Mouse (Mus musculus) lung, postnatal 36 days (tissue): ENCODE data around the gene Akt3.

Experiments
- DNase-seq: peaks from one replicate; pipeline ENCODE4 v3.0.0; 2022; ENCODE audit warnings: mixed read lengths

Gene Akt3

DNA sequence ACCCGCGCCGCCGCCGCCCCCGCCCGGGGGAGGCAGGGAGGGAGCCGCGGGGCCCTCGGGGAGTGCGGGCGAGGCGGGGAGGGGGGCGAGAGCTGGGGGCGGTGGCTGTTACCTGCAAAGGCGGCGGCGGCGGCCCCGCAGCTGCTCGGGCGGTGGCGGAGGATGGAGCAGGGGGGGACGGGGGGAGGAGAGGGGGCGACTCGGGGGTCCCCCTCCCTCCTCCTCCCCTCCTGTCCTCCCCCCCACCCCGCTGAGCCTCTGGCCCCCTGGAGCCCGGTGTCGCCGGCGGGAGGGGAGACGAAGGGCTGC is at the start of gene Akt3:
TSS of gene Akt3 (minus strand) at position 170 of the 309 bp plus-strand sequence.
- DNase-seq = peak; percentile 9

DNA sequence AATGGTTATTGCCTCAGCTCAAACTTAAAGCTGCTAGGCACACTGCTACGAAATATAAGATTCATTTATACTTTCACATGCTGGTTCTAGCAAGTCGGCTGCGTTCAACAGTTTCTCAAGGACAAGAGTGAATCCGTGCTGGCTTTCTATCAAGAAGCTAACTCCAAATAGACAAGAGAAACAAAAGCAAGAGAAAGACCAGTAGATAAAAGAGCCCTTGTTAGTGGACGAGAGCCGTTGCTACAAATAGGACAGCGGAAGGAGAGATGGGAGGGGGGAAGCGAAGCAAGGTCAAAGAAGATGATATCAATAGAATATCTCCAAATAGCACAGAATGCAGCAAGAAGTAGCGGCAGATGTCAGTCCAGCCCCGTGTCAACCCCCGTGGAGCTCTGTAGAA is 49.5 kb upstream of the Akt3 start:
- DNase-seq = no peak

DNA sequence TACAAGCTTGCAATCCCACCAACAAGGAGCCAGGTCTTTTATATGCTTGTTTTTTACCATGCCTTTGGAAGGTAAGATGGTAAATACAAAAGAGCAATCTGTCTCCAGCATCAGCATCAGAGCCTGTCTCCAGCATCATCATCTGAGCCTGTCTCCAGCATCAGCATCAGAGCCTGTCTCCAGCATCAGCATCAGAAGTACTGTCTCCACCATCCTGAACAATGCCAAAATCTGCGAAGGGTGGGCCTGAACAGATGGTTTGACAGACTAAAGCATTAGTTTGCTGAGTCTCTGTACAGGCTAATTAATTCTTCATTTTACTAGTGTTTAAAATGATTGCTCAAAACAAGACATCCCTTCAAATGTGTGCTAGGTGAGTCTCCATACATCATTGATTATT is 40.2 kb upstream of the Akt3 start:
- no peak for DNase-seq

DNA sequence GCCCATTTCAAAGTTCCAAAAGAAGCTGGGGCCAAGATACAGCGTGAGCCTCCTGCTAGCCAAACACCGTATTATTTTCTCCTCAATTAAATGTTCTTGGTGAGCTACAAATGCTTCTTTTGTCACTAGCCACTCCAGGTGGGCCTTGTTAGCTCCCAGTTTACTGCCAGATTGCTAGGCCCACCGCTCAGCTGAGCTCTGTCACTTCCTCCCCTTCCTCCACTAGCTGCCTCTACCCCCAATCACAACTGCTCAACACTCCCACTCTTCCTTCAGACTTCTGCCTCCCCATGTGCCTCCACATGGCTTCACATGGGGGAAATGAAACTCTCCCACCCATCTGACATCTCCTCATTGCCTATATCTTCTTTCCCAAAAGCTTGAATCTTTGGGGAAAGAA is 28.8 kb upstream of the Akt3 start:
- DNase-seq = no peak

DNA sequence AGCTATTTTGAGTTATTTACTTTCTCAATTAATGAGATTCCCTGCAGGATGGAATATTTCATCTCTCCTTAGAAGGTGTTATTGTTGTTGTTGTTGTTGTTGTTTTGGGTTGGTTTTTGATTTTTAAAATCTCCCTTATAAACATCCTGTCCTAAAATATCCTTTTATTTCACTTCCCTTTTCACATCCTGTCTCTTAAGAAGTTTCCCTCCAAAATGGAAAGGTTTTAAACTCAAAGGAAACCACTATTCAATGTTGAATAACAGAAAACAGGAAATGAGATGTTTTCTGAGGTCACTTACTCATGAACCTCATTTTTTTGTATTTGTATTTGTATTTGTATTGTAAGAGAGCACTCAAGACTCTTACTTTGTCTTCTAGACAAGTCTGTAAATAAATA is 23.9 kb upstream of the Akt3 start:
- no peak for DNase-seq

DNA sequence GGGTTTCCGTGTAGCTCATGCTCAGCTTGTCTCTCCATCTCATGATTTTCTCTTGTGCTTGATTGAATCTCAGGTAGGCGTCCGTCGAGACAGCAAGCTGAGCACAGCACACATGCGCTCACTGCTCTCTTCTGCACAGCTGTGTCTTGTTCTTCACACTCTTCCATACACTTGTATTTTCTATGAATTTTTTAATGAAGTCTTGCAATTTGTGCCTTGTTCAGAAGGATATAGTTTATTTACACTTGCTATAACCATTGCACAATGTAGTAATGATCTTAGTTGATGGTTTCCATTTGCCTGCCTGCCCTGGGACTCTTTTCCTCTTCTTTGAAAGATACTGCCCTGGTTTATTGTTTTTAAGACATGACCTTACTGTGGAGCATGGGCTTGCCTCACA is 19.4 kb upstream of the Akt3 start:
- no peak for DNase-seq

DNA sequence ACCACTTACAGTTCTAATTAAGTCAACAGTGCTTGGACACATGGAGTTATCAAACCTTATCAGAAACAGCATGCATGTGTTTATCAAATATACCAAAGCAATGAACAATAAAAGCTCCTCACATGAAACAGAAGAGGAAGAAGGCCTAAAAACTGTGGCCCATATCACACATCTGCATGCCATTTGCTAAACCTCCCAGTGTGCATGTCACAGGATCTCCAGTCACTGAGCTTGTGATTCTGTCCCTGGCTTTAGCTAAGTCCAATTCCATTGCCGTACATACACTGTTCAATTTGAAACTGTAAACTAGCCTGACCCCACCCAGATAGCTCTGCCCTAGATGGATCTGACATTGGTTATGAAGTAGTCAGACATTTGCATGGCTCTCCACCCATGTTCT is 9.6 kb upstream of the Akt3 start:
- DNase-seq = no peak

DNA sequence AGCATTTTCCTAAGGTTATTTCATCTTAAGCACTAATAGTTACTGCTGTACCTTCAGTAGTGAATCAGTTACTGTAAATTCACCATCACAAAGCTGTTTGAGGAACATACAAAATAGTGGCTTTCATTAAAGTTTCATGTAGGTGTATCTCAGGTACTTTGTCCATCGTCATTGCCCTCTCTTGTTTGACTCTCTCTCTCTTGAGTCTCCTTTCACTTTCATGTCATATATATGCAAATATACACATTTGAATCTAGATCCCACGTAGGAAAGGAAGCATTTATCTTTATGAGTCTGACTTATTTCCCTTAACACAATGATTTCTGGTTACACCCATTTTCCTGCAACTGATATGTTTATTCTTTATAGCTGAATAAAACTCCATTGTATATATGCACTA is 4.9 kb upstream of the Akt3 start:
- no peak for DNase-seq

DNA sequence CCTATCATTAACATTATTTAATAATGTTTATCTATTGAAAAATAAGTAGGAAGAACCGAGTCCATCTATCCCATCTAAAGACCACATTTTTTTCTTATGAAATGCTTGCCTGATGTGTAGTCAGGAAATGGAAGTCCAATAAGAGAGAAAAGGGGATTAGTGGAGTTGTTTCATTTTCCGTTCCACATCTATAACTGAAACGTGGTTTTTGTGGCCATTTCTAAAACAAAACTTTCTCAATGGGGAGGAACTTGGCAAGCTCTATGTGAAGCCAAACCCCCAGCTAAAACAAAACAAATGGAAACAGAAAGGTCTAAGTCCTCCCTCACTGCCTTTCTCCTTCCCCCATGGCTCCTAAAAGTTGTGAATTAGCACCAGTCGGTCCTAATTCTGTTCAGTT is 2.8 kb upstream of the Akt3 start:
- DNase-seq = no peak

DNA sequence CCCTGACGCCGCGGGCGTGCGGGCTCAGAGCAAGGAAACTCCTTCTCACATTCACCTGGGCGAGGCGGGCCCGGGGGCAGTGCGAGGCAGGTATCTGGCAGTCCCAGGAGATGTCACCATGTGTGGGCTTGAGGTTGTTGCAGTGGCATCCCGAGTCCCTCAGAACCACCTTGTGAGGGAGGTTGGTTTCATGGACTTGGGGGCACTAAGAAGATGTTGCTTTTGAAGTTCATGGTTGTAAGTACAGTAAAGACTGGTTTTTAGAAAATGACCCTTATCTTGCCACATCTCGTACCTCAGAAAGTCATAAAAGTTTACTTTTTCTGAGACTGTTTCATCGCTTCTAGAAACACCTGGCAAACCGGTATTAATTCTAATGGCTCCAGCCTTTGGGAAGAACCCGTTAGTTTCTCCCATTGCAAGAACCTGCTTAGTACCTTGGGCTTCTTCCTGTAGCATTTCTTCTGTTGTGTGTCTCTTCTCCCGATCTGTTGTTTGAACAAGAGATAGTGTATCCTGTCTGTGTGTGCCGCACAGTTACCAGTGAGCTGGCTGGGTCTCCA is 1.1 kb upstream of the Akt3 start:
- no peak for DNase-seq

DNA sequence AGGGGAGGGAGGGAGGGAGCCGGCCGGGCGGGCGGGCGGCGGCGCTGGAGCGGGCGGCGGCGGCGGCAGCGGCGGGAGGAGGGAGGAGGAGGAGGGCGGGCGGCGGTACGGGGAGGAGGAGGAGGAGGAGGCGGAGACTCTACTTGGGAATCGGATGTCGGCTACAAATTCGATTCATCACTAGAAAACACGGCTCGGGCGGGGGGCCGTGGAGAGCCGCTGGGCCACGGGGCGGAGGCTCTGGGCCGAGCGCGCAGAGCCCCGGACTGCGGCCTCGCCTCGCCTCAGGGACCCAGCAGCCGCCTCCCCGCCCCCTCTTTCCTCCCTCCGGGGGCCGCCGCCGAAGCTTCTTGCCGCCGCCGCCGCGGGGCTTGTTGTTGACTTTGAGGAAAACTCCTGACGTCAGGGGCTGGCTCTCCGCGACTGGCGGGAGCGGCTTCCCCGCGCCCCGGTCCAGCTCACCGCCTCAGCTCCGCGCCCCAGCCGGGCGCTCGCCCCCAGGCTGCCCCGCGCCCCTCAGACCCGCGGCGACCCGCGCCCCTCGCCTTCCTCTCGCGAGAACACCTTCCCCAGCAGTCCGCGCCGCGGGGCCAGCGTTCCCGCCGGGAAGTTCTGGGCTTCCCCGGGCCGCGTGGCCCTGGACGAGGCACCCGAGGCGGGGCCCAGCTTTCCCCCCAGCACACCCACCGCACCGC is 487 bp upstream of the Akt3 start:
- peak; percentile 84 for DNase-seq

DNA sequence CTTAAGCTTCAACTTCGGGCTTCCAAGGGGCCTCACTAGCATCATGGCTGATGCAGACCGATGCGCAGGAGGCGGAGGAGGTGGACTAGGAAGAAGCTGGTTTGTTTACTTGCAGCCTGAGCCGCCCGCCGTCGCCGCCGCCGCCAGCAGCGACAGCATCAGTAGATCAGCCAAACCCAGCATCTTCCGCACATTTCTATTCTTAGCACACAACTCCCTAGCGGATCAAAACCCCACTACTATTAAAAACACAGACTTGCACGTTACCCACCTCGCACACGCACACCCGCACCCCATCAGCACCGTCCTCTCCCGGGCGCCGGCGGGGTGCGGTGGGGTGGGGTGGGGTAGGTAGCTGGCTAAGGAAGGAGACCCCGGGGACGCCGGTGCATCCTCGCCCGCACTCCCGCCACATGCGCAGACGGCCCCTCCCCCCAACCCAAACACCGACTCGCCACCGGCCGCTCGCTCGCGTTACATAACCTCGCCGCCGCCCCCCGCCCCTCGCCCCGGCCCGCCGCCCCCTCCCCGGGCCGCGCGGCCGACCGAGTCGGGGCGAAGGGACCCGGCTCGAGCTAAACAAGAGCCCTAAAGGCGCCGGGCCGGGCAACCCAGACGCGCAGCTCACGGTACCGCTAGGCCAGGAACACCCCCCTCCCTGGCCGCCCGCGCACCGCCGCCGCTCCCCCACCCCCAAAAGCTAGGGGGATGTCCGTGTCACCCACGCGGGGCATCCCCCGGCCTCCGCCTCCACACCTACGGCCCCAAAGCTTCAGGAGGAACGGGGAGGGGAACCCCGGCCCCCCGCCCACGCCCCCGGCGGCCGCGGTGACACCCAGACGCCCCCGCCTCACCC is 597 bp downstream of the Akt3 start:
- DNase-seq = peak; percentile 69

DNA sequence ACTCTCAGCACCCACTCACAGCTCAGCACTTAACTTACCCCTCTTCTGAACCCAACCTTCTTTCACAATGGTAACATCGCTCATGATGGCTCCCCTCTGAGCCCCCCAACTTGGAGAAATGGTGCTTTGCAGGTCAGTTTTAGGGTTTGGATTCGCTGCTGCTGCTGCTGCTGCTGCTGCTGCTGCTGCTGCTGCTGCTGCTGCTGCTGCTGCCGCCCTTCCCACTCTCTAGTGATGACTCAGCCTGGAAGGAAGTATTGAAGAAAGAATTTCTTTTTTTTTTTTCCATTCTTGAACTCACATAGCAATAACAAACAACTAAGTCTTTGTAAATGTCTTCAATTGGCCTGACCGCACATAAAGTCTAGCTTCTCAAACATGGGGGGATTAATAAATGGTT is 9.4 kb downstream of the Akt3 start:
- peak; percentile 24 for DNase-seq

DNA sequence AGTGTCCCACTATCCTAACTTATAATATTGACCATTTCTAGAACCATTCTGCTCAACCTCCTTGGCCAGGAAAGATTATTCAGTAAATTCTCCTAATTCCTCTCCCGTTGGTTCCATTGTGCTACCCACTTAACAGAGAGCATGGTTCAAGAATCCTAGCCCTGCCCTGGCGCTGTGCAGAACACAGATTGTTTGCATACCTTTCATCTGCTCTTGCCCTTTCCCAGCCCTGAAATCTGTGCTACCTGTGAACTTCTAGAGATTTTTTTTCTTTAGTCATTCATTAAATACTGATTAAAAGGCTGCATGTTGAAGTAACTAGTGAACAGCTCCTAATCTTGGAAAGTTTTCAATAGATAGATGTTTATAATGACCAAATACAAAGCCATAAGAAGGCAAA is 19.6 kb downstream of the Akt3 start:
- peak; percentile 36 for DNase-seq

DNA sequence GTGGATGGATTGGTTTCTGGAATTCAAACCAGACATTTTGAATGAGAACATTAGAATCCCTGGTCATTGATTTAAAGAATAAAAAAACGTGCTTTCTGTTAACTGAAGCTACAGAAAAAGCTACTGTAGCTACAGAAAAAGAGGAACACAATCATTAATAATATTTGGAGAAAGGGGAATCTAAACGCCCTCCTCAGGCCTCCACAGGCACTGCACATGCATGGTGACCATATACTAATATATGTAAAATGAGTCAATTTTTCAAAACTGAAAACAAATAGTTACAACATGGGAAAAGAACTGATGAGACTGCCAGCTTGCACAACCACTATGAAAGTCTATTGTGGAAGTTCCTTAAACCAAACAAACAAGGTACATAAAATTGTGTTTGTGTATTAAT is 21.3 kb downstream of the Akt3 start:
- DNase-seq = no peak

DNA sequence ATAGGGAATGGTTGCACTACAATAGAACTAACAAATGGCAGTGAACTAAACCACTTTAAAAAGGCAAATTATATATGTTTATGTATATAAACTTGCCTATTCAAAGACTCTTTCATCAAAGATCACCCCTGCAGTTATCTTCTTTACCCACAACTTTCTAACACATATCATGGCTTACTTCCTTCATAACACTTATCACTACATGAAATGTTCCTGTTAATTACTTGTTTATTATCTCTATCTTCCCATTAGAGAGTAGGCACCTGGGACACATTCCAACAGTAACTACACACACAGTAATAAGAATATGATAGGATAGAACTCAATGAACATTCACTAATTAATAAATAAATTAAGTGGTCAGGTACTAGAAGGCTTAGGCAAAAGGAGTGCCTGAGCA is 21.8 kb downstream of the Akt3 start:
- DNase-seq = no peak

DNA sequence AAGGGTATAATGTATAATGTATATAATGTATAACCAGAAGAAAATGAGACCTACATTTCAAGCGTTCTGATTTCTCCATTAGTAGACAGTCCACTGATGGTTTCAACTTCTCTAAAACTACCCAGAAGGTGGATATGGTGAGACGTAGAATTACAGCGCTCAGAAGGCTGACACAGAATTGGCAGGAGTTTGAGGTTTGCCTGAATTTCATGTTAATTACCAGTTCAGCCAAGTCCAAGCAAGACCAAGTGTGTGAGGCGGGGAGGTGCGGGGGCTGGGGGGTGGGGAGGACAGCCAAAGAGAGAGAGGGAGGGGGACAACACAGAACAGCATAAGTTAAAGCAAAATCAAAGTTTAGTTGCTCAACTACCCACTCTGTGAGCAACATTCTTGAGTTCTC is 23.5 kb downstream of the Akt3 start:
- DNase-seq = no peak

DNA sequence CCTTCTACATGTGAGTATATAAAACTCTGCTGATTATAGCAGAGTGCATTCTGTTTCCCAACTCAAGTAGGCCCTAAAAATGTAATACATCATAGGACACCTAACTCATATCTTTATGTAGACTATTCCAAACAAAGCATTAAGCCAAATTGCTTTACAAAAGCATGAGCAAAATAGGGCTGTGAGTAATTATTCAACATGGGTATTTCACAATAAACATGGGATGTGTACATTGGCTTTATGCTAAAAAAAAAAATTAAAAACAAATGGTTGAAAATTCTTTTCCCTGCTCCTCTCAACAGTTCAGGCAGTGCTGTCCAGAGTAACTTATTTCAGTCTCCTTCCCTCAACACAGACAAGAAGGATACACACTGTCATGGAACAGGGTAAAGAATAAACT is 26.9 kb downstream of the Akt3 start:
- no peak for DNase-seq

DNA sequence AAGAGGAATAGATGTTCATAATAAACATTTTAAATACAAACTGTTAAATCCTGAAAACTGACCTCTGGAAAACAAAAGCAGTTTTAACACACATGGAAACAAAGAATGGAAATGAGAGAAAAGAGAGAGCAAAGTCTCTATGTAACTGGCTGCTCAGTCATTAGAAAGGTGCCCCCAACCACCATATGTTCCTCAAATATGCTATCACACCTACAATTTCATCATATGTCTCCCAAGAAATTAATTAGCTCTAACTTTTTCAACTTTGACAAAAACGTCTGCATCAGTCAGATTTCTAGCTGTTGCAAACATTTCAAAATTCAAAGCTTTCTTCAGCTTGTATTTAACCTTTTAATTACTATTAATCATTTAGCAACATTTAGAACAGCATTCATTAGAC is 59.0 kb downstream of the Akt3 start:
- DNase-seq = no peak

DNA sequence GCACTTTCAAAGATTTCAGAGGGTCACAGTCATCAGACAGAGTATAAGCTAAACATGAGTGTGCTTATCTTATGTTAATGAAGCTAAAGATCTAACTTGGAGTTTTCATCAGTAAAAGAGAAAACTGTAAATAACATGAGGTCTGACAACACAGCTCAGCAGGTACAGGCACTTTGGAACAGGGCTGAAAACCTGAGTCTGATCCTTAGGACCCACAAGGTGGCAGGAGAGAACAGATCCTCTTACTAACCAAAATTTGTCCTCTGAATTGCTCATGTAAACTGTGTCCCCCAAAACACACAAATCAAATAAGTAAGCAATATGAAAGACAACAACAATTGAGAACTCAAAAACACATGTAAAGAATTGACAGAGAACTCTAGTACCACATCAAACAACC is 62.8 kb downstream of the Akt3 start:
- DNase-seq = no peak

DNA sequence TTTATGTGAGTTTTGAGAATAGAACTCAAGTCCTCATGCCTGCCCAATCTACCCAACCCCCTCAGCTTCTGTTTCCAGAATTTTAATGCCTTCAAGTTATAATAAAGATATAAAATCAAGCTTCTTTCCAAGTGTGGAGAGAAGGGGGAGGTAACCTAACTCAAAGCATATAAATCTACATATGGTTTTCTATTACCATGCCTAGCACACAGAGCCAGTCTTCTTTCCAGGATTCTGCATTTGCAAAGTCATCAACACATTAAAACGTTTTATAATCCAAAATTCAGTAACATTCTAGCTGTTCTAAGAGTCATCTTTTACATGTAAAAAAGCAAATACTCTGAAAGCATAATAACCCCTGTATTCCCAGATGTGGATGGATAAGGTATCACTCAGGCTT is 63.7 kb downstream of the Akt3 start:
- no peak for DNase-seq

DNA sequence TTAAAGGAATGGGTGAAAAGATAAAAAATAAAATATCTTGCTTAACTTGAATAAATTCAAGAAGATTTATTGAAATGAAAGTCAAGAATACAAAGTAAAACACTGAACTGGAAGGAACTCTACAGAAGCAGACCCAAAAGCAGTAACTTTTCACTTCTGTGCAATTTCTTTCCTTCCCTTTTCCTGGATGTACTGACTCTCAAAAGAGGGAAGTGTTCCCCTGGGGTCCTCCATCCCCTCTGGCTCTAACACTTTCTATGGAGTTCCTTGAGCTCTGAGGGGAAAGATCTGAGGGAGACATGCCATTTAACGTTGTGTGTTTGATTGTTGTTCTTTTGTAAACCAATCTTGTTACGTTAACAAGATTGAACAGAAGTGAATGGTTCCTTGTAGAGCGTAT is 66.4 kb downstream of the Akt3 start:
- DNase-seq = no peak

DNA sequence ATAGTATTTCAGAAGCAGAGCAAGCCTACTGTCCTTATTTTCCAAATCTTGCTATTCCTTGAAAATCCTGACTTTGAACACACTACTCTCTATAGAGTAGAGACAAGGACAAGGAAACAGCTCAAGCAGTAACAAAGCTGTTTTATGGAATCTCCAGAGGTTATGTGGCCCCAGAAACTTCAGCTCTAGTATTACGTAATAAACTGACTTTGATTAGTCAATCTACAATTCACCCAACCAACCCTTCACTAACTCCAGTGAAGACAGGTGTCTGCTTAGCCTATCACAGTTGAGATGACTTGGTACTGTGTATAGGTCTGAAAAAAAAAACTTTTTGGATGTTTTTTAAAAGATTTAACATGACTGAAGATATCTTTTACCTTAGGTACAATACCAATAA is 67.6 kb downstream of the Akt3 start:
- DNase-seq = no peak

DNA sequence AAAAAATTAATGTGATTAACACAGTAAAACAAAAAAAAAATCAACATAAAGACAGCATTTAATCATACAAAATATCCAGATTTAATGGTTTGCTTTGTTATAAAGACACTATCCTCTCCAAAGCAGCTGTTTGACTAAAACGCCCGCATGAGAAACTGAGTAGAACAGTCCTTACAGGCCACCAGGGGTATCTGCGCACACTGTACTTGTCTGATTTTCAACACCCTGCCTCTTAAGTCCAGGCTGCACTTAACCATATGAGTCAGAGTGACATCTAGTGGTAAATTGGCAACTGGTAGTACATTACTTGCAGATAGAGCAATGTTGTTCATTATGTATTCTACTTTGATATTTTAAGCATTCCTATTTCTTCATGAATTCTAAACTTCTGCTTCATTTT is 69.3 kb downstream of the Akt3 start:
- peak; percentile 77 for DNase-seq

DNA sequence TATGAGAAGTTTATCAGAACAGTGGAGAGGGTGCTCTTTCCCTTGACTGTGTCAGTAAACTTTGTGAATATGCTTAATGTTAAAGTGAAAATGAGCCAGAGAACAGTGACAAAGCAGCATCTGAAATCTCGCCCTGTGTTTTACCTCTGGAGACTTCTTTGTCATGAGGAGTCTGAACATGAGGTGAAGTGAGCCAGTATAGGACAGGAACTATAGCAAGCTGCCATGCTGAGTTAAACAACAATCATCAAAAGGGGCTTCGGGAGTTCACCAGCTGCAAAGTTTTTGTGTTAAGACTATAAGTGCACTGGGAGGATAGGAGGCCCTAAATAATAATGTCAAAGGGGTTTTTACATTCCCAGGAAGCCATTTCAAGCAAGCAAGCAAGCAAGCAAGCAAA is 71.3 kb downstream of the Akt3 start:
- no peak for DNase-seq
